Mouse (Mus musculus): ENCODE data around the gene Spsb4.
"Not testable (repeated sequence)": the region's sequence is repeated elsewhere in the genome, so short reads cannot be mapped to it uniquely, and the experiment has no call there.

Gene Spsb4

DNA sequence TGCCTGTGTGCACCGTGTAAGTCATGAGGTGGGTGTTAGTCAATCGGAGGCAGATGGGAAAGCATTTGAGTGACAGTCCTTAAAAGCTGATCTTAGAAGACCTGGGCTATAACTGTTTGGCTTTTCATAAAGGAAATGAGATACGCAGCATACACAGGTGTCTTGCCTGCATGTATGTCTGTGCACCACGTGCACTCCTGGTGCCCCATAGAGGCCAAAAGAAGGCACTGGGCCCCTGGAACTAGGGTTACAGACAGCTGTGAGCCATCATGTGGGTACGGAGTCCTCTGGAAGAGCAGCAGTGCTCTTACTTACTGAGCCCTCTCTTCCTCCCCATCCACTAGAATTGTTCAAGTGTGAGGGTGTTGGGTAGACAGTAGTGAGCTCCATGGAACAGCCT lies 70.1 kb downstream of the Spsb4 start:
- POLR2A ChIA-PET = interaction anchor here in 2 of 4 experiments (0.6 kb wide), 2 partner anchors 8 to 145 kb away, joined by 3 to 5 read pairs; no protein-coding TSS in a partner anchor
- CTCF ChIA-PET = interaction anchor here in 2 of 4 experiments (0.7 to 2.6 kb wide), 2 partner anchors 13 to 322 kb away, joined by 3 to 9 read pairs; no protein-coding TSS in a partner anchor

DNA sequence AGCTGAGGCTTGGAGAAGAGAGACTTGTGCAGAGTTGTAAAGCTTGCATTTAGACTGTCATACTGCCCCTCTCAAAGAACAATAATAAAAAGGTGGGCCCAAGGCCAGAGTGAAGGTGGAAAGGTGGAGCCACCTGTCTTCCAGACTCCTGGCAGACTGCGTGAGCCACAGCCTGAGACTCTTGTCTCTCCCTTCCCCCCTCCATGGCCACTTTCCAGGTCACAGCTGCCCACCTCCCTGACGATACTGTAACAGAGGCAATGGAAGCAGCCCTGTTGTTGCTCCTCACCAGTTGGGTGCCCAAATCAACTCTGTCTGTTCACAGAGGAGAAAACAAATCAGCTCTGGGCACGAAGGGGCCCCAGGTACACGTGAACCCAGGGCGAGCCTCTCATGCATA lies 71.5 kb downstream of the Spsb4 start:
- CTCF ChIA-PET = interaction anchor here in 3 of 4 experiments (0.5 to 2.6 kb wide), 4 partner anchors 13 to 30 kb away, joined by 3 to 9 read pairs (median 7); no protein-coding TSS in a partner anchor
- POLR2A ChIA-PET = interaction anchor here in 2 of 4 experiments (1.0 to 1.1 kb wide), 3 partner anchors 16 to 907 kb away, joined by 3 read pairs; no protein-coding TSS in a partner anchor

DNA sequence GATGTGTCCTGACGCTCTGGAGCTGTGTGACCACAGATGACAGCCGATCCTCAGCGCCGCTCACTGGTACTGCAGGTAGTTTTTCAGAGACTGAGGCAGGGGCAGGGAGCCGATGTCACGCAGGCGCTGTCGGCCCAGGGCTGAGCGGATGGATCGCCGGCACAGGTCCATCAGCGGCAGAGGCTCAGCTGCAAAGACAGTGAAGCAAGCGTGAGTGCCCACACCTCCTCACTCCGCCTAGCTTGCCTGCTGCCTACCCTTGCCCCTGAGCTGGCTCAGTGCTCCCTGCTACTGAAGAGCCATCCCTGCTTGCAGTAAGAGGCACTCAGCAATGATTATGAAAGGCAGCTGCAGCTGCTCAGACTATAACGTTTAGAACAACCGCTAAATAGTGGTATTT lies 74.1 kb downstream of the Spsb4 start:
- ChIA-PET POLR2A (interaction anchor here in 1 of 4 experiments (0.6 kb wide), 1 partner anchor 124 kb away, joined by 4 read pairs; no protein-coding TSS in a partner anchor), CTCF (interaction anchor here in 3 of 4 experiments (0.6 to 1.3 kb wide), 3 partner anchors 11 to 358 kb away, joined by 3 to 6 read pairs (median 4); no protein-coding TSS in a partner anchor)

DNA sequence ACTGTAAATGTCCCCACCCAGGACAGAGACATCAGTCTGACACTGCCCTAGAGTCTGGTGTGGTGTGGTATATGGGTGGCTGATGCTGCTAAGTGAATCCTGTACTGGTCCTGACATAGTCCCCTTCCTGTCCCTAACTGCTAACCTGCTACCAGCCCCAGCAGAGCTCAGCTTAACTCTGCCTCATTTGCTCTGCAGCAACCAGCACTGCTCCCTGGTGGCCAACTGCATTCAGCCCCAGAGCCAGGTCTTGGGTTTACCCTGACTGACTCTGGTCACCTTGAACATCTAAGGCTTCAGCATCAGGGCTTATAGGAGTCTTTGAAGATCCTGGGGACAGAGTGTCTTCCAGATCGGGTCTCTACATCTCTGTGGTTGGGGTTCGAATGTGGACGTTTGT lies 75.7 kb downstream of the Spsb4 start:
- POLR2A ChIA-PET = no interaction called here
- CTCF ChIA-PET = interaction anchor here (0.5 to 2.8 kb wide), 6 partner anchors 8 to 54 kb away, joined by 3 to 10 read pairs (median 7); no protein-coding TSS in a partner anchor

DNA sequence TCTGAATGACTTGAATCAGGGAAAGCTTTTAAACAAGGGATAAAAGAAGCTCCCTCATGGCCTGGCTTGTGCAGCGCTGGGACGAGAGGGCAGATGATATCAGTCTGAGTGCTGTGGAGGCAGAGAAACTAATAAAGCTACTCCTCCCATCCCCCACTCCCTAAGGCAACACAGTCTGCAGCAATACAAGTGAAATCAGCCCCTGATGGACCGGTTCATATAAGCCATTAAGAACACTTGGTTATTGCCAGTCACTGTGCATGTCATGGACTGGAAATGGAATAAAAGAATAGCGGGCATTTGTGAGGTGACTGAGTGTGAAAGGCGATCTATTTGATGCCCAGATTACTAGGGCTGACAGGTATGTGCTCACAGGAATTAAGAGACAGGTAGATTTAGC lies 79.8 kb downstream of the Spsb4 start:
- CTCF ChIA-PET = interaction anchor here in 2 of 4 experiments (0.5 to 1.2 kb wide), 2 partner anchors 25 to 146 kb away, joined by 3 read pairs; no protein-coding TSS in a partner anchor
- POLR2A ChIA-PET = interaction anchor here in 2 of 4 experiments (0.6 to 0.7 kb wide), 2 partner anchors 150 to 1752 kb away, joined by 3 read pairs; no protein-coding TSS in a partner anchor

DNA sequence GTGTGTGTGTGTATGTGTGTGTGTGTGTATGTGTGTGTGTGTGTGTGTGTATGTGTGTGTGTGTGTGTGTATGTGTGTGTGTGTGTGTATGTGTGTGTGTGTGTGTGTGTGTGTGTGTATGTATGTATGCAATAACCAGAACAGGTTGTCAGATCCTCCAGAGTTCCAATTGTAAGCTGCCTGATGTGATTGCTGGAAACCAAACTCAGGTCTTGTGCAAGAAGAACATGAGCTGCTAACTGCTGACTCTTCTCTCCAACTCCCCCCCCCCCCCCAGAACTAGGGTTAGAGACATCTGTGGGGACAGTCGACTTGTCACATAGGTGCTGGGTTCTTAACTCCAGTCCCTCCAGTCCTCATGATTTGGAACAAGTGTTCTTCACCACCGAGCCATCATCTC lies 82.2 kb downstream of the Spsb4 start:
- CTCF ChIA-PET = interaction anchor here in 2 of 4 experiments (0.7 to 2.0 kb wide), 3 partner anchors 20 to 111 kb away, joined by 4 to 8 read pairs (median 6); no protein-coding TSS in a partner anchor

DNA sequence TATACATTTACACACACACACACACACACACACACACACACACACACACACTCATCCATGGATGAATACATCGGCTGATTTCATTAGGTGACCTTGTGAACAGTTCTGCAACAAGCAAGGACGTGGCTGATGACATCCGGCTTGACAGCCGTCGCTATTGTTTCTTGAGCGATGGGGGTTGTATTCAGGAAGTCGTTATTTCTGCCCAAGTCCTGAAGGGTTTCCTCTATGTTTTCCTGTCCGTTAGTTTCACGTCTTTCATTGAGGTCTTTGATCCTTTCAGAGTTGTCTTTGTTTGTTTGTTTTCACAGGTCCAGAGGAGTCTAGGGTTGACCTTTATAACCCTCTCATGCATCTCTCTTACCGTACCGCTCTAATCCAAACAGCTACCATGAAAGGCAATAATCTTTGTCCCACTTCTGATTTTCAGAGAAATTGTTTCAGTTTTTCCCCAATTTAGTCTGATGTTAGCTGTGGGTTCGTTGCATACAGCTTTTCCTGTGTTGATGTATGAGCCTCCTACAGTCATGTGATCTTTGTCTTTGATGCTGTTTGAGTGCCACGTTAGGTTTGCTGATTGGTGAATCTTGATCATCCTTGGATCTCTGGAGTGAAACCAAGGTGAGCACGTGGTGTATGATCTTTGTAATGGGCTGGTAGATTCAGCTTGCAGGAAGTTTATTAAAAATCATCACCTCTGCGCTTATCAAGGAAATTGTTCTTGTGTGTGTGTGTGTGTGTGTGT lies 82.9 kb downstream of the Spsb4 start:
- ChIA-PET CTCF (interaction anchor here in 3 of 4 experiments (0.7 to 0.9 kb wide), 5 partner anchors 8 to 134 kb away, joined by 3 to 6 read pairs (median 4); no protein-coding TSS in a partner anchor), POLR2A (interaction anchor here in 1 of 4 experiments (0.7 kb wide), 2 partner anchors 134 to 159 kb away, joined by 3 to 5 read pairs; no protein-coding TSS in a partner anchor)

More for the DNA sequence above, 82.2 kb downstream of the Spsb4 start:
- POLR2A ChIA-PET = not testable (repeated sequence)

DNA sequence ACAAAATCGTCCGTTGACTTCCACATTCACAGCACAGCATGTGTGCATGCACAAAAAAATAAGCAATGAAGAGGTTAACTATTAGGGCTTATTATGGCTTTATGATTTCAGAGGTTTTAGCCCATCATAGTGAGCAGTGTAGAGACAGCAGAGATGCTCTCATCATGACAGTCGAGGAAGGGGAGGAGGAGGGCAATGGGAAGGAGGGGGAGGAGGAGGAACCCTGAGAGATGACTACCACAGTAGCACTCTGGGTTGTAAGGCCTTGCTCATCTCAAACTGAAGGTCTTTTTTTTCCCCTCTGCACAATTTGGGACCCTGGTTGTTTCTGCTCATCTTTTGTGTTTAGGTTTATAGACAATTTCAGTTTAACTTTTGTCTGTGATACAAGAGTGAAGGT lies 83.8 kb downstream of the Spsb4 start:
- ChIA-PET POLR2A (interaction anchor here in 1 of 4 experiments (0.7 kb wide), 2 partner anchors 135 to 158 kb away, joined by 3 to 5 read pairs; no protein-coding TSS in a partner anchor), CTCF (interaction anchor here in 2 of 4 experiments (0.7 kb wide), 2 partner anchors 9 to 18 kb away, joined by 3 to 6 read pairs; no protein-coding TSS in a partner anchor)

DNA sequence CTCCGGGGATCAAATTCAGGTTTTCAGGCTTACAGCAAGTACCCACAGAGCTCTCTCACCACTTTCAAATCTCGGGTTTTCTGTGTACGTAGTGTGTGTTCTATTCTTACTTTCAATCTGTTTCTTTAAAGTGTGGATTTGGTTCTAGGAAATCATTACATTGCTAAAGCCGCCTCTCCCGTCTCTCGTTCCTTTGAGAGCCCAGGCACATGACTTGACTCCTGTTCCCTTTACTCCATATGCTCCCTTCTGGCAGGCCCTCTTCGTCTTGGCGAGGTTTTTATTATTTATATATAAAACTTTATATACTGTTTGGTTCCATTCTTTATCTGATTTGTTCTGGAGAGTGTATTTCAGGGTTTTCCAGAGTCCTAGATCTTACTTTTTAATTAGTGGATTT lies 85.9 kb downstream of the Spsb4 start:
- ChIA-PET CTCF (interaction anchor here in 1 of 4 experiments (1.8 kb wide), 1 partner anchor 16 kb away, joined by 6 read pairs; no protein-coding TSS in a partner anchor), POLR2A (no interaction called here)

DNA sequence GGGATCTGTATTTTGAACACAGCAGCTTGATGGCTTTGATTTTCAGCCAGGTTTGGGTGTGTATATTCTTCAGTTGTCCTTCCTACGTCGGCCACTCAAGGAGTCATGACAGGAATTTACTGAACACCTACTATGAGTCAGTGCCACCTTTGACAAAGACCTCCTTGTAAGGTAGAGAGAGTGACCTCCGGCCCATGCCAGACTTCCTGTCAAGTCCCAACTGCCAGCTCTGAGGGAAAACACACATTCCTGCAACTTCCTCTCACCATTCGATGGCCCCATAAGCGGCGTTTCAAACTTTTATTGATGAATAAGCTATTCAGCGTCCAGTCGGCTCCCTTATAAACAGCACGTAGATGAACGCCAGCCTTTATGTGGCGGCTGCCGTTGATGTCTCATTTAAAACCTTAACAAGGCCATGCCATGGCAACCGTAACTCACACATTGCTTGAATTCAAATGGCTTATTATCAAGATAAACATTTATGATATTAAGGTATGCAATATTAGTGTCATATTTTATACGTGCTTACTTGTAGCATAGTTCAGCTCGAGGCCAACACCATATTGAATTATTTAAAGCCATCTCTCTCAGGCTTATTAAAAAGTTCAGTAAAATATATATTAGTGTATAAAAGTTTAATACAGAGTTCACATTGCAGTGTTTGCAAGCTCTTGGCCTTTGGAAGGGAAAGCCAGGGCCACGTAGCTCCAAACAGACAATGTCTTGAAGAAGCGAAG lies 94.9 kb downstream of the Spsb4 start:
- ChIA-PET POLR2A (interaction anchor here in 1 of 4 experiments (0.9 kb wide), 1 partner anchor 202 kb away, joined by 3 read pairs; no protein-coding TSS in a partner anchor), CTCF (interaction anchor here in 3 of 4 experiments (0.6 to 1.7 kb wide), 8 partner anchors 8 to 145 kb away, joined by 3 to 8 read pairs (median 4); no protein-coding TSS in a partner anchor)

DNA sequence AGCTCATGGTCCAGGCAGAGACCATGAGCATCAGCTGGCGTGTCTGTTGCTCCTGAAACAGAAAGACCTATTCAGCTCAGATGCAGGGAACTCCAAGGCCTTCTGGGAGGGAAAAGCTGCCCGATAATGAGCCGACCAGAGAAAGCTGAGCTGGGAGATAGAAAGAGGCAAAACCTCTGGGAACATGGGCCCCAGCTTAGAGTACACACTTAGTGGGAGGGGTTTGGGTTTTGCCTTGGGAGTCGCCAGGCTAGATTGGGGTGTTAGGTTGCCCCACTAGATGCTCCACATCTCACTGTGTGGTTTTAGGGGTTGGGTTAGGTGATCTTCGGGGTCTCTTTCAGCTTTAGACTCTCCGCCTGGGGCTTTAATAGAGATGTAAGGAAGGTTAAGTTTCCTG lies 95.5 kb downstream of the Spsb4 start:
- CTCF ChIA-PET = interaction anchor here in 3 of 4 experiments (0.6 to 1.7 kb wide), 5 partner anchors 9 to 146 kb away, joined by 3 to 8 read pairs (median 4); no protein-coding TSS in a partner anchor
- POLR2A ChIA-PET = interaction anchor here in 1 of 4 experiments (0.9 kb wide), 1 partner anchor 203 kb away, joined by 3 read pairs; no protein-coding TSS in a partner anchor

DNA sequence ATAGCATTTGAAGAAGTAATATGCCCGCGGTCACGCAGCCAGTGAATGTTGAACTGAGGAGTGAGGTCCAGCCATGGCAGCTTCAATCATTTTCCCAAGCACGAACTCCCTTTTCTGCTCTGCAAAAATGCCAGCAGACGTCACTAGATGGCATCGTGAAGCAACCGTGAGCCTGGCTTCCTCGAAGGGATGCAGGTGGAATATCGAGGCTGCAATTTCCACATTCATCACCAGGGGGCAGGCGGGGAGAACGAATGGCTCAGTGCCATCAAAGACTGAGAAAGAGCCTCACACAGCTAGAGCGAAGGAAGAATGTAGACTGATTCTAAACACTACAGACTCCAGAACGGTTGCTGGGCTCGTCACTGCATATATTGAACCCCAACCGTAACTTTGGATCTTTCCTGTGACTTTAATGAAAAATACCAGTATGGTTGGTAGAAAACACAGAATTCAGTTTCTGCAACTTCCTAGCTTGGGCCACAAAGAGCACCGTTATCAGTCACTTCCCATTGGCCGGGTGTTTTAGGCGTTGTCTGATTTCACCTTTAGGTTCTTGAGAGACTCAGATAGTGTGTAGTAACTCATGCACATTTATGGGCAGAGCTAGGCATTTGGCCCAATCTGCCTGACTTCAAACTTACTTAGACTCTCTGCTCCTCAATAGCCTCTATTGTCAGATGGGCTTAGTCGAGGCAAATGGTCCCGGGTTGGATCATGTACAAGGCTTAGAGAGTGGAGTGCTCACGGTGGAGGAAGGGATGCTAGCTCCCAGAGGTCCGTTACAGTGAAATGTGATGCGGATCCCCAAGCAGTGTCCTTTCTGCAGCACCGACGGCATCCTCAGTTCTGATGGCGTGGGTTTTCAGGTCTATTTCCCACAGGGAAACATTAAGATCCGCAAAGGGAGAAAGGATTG lies 101.8 kb downstream of the Spsb4 start:
- ChIA-PET POLR2A (interaction anchor here (0.6 to 1.9 kb wide), 10 partner anchors 28 to 153 kb away, joined by 3 to 8 read pairs (median 4); no protein-coding TSS in a partner anchor), CTCF (interaction anchor here (0.5 to 3.4 kb wide), 98 partner anchors 10 to 944 kb away, joined by 3 to 28 read pairs (median 4); partner anchors contain the start of gene Spsb4 (in 2 of the 4))

DNA sequence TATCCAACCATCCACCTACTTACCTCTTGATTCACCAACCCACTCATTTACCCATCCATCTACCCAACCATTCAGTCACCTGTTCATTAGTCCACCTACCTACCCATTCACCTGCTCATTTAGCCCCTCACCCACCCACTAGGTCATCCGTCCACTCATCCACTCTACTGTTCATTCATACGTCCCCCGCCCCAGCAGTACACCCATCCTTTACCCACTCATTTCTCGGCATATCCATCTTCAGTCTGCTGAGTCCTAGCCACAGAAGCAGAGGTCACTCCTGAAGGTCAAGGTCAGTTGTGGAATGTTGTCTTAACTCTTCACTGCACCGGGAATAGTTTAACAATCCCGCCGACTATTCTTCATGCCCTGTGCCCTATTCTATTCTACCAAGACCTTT lies 102.6 kb downstream of the Spsb4 start:
- POLR2A ChIA-PET = interaction anchor here in 3 of 4 experiments (0.6 to 1.9 kb wide), 7 partner anchors 27 to 152 kb away, joined by 3 to 8 read pairs (median 4); no protein-coding TSS in a partner anchor
- CTCF ChIA-PET = interaction anchor here (0.5 to 3.4 kb wide), 84 partner anchors 9 to 944 kb away, joined by 3 to 28 read pairs (median 4); partner anchors contain the start of gene Spsb4 (in 2 of the 4)

DNA sequence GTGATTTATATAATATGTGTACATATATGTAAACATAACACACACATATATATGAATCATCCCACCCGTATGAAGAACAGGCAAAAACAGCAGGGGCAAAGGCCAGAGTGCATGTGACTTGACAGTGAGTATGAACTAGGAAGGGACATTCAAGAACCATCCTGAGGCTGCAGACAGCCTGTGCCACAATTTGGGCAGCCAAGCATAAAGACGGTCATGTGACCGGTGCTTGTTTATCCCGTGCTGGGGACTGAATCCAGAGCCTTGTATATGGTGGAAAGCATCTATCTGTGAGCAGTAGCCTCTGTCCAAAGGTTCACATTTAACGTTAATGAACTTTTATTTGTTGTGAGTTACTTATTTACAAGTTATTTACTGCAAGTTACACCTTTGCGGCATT lies 103.8 kb downstream of the Spsb4 start:
- POLR2A ChIA-PET = no interaction called here
- CTCF ChIA-PET = interaction anchor here in 2 of 4 experiments (0.8 to 3.2 kb wide), 3 partner anchors 25 to 141 kb away, joined by 3 to 15 read pairs (median 3); partner anchors contain the start of gene Spsb4 (in 1 of the 2)

DNA sequence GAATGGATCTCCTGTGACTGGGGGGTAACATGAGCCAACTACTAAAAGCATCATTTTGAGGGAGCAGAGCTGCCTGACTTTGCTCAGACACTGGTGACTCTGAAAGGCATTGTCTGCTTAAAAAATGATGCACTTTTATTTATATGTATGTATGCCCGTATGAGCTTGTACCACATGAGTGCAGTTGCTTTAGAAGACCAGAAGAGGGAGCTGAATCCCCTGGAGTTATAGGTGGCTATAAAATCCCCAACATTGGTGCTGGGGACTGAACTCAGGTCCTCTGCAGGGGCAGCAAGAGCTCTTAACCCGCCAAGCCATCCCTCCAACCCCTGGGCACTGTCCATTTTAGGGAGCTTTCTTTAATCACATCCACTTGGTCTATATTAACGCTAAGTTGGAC lies 104.6 kb downstream of the Spsb4 start:
- ChIA-PET POLR2A (interaction anchor here in 2 of 4 experiments (0.6 to 1.5 kb wide), 3 partner anchors 24 to 142 kb away, joined by 3 read pairs; no protein-coding TSS in a partner anchor), CTCF (interaction anchor here (0.6 to 3.2 kb wide), 34 partner anchors 8 to 519 kb away, joined by 3 to 15 read pairs (median 3); partner anchors contain the start of gene Spsb4 (in 3 of the 4))

DNA sequence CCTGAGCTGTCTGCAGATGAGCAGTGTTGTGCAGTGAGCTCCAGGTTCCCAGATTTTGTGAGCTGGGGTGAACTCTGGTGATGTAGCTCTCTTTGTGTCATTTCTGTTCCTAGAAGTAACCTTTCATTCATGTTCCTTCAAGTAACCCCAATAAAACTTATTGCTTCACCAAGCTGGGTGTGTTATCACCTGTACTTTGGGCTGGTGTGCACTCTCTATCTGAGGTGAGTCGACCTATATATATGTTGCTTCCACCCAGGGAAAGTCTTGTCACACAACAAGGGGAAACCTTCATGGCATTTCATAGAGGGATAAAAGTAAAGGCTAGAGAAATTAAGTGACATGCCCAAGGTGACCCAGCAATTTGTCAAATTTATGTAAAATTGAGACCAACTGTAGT lies 109.1 kb downstream of the Spsb4 start:
- POLR2A ChIA-PET = interaction anchor here in 2 of 4 experiments (0.6 to 1.3 kb wide), 3 partner anchors 11 to 248 kb away, joined by 3 to 5 read pairs (median 3); no protein-coding TSS in a partner anchor
- CTCF ChIA-PET = interaction anchor here in 2 of 4 experiments (0.9 to 1.3 kb wide), 2 partner anchors 20 kb away, joined by 4 to 5 read pairs; no protein-coding TSS in a partner anchor
